Mouse (Mus musculus) cerebellum, adult 11 months (tissue): ENCODE measurements around the gene Tecpr1.

Experiments used
- DNase-seq: peaks from one replicate; pipeline ENCODE4 v3.0.0; 2022

Gene Tecpr1

GRCm38 (mm10) chr5:144223503-144223862, at the start of gene Tecpr1:
Tecpr1 (minus strand) TSS chr5:144223615.
- DNase-seq: peak; percentile 95

GRCm38 (mm10) chr5:144271772-144272171, 48.4 kb upstream of the Tecpr1 start:
- no peak for DNase-seq

- no peak for DNase-seq
Observed at GRCm38 (mm10) chr5:144271118-144271517, 47.7 kb upstream of the Tecpr1 start.

GRCm38 (mm10) chr5:144270420-144270819, 47.0 kb upstream of the Tecpr1 start:
- DNase-seq: no peak

GRCm38 (mm10) chr5:144269926-144270325, 46.5 kb upstream of the Tecpr1 start:
- no peak for DNase-seq

GRCm38 (mm10) chr5:144267535-144268241, 44.3 kb upstream of the Tecpr1 start:
- no peak for DNase-seq

- no peak for DNase-seq
Observed at GRCm38 (mm10) chr5:144263496-144263895, 40.1 kb upstream of the Tecpr1 start.

- no peak for DNase-seq
Observed at GRCm38 (mm10) chr5:144263082-144263481, 39.7 kb upstream of the Tecpr1 start.

- no peak for DNase-seq
Observed at GRCm38 (mm10) chr5:144261829-144262228, 38.4 kb upstream of the Tecpr1 start.

- no peak for DNase-seq
Observed at GRCm38 (mm10) chr5:144261309-144261708, 37.9 kb upstream of the Tecpr1 start.

GRCm38 (mm10) chr5:144260464-144260863, 37.0 kb upstream of the Tecpr1 start:
- DNase-seq: no peak

- peak; percentile 12 for DNase-seq
Observed at GRCm38 (mm10) chr5:144259228-144259627, 35.8 kb upstream of the Tecpr1 start.

- no peak for DNase-seq
Observed at GRCm38 (mm10) chr5:144258687-144259086, 35.3 kb upstream of the Tecpr1 start.

- peak; percentile 27 for DNase-seq
Observed at GRCm38 (mm10) chr5:144258131-144258611, 34.8 kb upstream of the Tecpr1 start.

- DNase-seq: no peak
Observed at GRCm38 (mm10) chr5:144257451-144258110, 34.2 kb upstream of the Tecpr1 start.

GRCm38 (mm10) chr5:144256888-144257287, 33.5 kb upstream of the Tecpr1 start:
- no peak for DNase-seq

GRCm38 (mm10) chr5:144256541-144256870, 33.1 kb upstream of the Tecpr1 start:
- no peak for DNase-seq

GRCm38 (mm10) chr5:144255632-144256540, 32.5 kb upstream of the Tecpr1 start:
- peak; percentile 52 for DNase-seq

GRCm38 (mm10) chr5:144254811-144255631, 31.6 kb upstream of the Tecpr1 start:
- DNase-seq: peak; percentile 79

GRCm38 (mm10) chr5:144254122-144254810, 30.9 kb upstream of the Tecpr1 start:
- peak; percentile 28 for DNase-seq

GRCm38 (mm10) chr5:144253212-144253611, 29.8 kb upstream of the Tecpr1 start:
- DNase-seq: no peak
